Mouse (Mus musculus): ENCODE results near the gene Gipc3. TPM values are rescaled to one million over a fixed set of nuclear protein-coding genes. Genes with fewer than 3 reads are reported as not detected.
A peak's percentile ranks its signal among the peaks of the same experiment; 100 is the strongest.

Gene Gipc3
- 1 to 10 TPM; 1.4 to 1.5 TPM for total RNA-seq (2021)
- long read RNA-seq, experiment 1 = 0 reads
- long read RNA-seq, experiment 2 = 0 reads

GRCm38 (mm10) chr10:81342686-81343505 is at the start of gene Gipc3:
Gene Gipc3 (minus strand): TSS chr10:81343266.
- DNase-seq (ENCODE audit: low spot score in 2 of 2) = no peak

GRCm38 (mm10) chr10:81392781-81393185 is 49.7 kb upstream of the Gipc3 start, which contains the start of gene Smim24:
Gene Smim24 (plus strand): TSS chr10:81393051.
- DNase-seq (ENCODE audit: low spot score in 2 of 2) = no peak

GRCm38 (mm10) chr10:81392270-81392669 is 49.2 kb upstream of the Gipc3 start:
- no peak for DNase-seq (ENCODE audit: low spot score in 2 of 2)

- no peak for DNase-seq (ENCODE audit: low spot score in 2 of 2)
These were observed 47.6 kb upstream of the Gipc3 start for GRCm38 (mm10) chr10:81390678-81390965.

GRCm38 (mm10) chr10:81389801-81390677 is 47.0 kb upstream of the Gipc3 start:
- DNase-seq (ENCODE audit: low spot score in 2 of 2) = peak; percentile 80 to 84

GRCm38 (mm10) chr10:81389373-81389772 is 46.3 kb upstream of the Gipc3 start:
- no peak for DNase-seq (ENCODE audit: low spot score in 2 of 2)

- no peak for DNase-seq (ENCODE audit: low spot score in 2 of 2)
These were observed 45.5 kb upstream of the Gipc3 start, which contains the start of gene Gm48552 for GRCm38 (mm10) chr10:81388505-81389055. Gene Gm48552 (plus strand): TSS chr10:81389005.

- no peak for DNase-seq (ENCODE audit: low spot score in 2 of 2)
These were observed 44.6 kb upstream of the Gipc3 start for GRCm38 (mm10) chr10:81387716-81388115.

- DNase-seq (ENCODE audit: low spot score in 2 of 2) = no peak
These were observed 42.7 kb upstream of the Gipc3 start for GRCm38 (mm10) chr10:81385603-81386306.

- DNase-seq (ENCODE audit: low spot score in 2 of 2) = no peak
These were observed 41.5 kb upstream of the Gipc3 start for GRCm38 (mm10) chr10:81384605-81384982.

- peak; percentile 98 to 99 for DNase-seq (ENCODE audit: low spot score in 2 of 2)
These were observed 40.9 kb upstream of the Gipc3 start, which contains the start of the genes Dohh and Gm48551 for GRCm38 (mm10) chr10:81383802-81384604. Gene Dohh (plus strand): TSS chr10:81384428. Gene Gm48551 (plus strand): TSS chr10:81384466.

- DNase-seq (ENCODE audit: low spot score in 2 of 2) = no peak
These were observed 39.0 kb upstream of the Gipc3 start for GRCm38 (mm10) chr10:81382039-81382438.

- DNase-seq (ENCODE audit: low spot score in 2 of 2) = no peak
These were observed 36.8 kb upstream of the Gipc3 start for GRCm38 (mm10) chr10:81379809-81380378.

GRCm38 (mm10) chr10:81379183-81379553 is 36.1 kb upstream of the Gipc3 start:
- no peak for DNase-seq (ENCODE audit: low spot score in 2 of 2)

- peak; percentile 100 for DNase-seq (ENCODE audit: low spot score in 2 of 2)
These were observed 35.6 kb upstream of the Gipc3 start for GRCm38 (mm10) chr10:81378553-81379182.

GRCm38 (mm10) chr10:81377793-81378552 is 34.9 kb upstream of the Gipc3 start, which contains the start of gene Fzr1:
Gene Fzr1 (minus strand): TSS chr10:81378516.
- no peak for DNase-seq (ENCODE audit: low spot score in 2 of 2)

- no peak for DNase-seq (ENCODE audit: low spot score in 2 of 2)
These were observed 34.2 kb upstream of the Gipc3 start for GRCm38 (mm10) chr10:81377362-81377664.

- DNase-seq (ENCODE audit: low spot score in 2 of 2) = no peak
These were observed 33.7 kb upstream of the Gipc3 start for GRCm38 (mm10) chr10:81376561-81377361.
